Mouse (Mus musculus): ENCODE measurements at regions not wholly inside any gene's neighbourhood (a gene's known extent, or its start where the extent isn't known, plus 50 kb on each side); places are given as distances from the start of the nearest gene placed in this dataset.

GRCm38 (mm10) chr11:84587107-84587506 is 61.8 kb upstream of the Lhx1 start:
- DNase-seq (ENCODE audit: low read depth, low spot score), result no peak
- WGBS, result 50% methylated on average over 14 of the region's 14 CpGs

DNA sequence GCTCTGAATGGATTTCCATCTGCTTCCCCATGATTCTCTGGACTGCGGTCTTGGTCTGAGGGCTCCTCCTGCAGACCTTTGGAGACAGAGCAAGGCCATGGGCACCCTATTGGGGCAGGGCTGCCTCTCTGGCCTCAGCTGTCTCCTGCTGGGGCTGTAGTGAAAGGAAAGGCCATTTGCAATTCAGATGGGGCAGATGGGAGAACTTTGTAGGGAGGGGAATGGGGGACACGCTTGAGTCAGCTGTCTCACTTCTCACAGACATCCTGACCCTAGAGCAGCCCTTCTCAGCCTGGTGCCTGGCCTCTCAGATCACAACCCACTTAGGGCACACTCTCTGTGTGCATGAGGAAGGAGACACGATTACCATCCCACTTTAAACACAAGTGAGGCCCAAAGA is 60.3 kb upstream of the Lhx1 start:
- 42% methylated on average over 3 of the region's 3 CpGs for WGBS
- DNase-seq (ENCODE audit: low read depth, low spot score), result no peak

DNA sequence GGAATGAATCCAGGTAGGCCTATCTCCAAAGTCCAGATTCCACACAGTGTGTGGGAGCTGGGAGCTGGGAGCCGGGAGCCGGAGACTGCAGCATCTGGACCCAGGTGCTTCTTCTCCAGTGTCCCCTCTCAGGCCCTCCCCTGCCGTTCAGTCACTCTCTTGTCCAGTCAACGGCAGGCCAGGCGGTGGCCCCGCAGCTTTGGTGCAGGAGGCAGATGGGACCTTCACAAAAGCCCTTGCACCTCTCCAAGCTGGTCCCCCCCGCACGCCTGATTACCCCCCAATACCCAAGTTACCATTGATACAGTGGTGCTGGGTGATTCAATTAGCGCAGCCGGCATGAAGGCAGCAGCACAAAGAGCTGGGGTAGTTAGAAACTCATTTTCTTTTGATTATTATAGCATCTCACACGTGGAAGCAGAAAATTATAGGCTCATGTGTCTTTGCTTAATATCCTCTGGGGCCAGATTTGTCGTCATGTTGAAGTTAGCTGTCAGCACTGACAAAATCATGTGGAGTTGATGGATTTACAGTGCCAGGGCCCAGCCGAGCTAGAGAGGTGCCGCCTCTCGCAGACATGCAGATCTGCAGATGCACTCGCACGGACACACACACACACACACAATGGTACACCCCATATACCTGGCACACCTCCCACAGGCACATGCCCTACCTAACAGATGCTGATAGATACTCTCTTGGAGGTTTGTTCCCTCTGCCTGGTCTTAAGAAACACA is 53.6 kb upstream of the Lhx1 start:
- DNase-seq (ENCODE audit: low read depth, low spot score), result no peak
- WGBS, result 76% methylated on average over 17 of the region's 17 CpGs

All from large intestine, adult 2 months (tissue).